Mouse (Mus musculus) adrenal gland, postnatal 4 days (tissue): ENCODE results near the gene Mphosph10. TPM values are rescaled to one million over a fixed set of nuclear protein-coding genes. Genes with fewer than 3 reads are reported as not detected.
A peak's percentile ranks its signal among the peaks of the same experiment; 100 is the strongest.

Source experiments
- DNase-seq, 2 experiments: peaks; one replicate each; pipeline ENCODE4 v3.0.0; 2021 to 2022; ENCODE audit warnings: low spot score in 2 of 2, mixed read lengths in 2 of 2
- total RNA-seq, 2 experiments: library from RNA; stranded (reverse); gene quantifications; 2 replicates each; pipeline ENCODE4 v1.2.3; 2021

The Mphosph10 gene
- total RNA-seq, 2 experiments from 2014 or later: 27.5 to 31.1 TPM

DNA sequence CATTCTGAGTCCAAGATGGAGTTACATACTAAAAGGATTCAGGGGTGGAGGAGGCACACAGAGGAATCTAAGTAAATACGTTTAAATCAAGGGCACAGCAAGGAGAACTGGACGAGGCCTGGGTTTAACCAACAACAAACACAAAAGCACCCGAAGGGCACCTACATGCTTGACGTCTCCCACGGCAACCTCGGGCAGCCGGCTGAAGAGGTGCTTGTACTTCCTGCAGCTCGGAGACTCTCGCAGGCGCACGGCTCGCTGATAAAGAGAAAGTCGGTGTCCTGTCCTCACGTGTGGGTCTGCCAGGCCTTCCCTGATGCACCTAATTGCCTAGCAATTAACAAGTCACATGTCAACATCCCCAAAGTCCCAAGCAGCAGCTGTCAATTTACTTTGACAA is 37.9 kb downstream of the Mphosph10 start:
- DNase-seq: no peak

GRCm38 (mm10) chr7:64351087-64351486 is 41.0 kb downstream of the Mphosph10 start:
- no peak for DNase-seq

- DNase-seq: no peak
These were observed 42.8 kb downstream of the Mphosph10 start for GRCm38 (mm10) chr7:64349147-64349861.

- DNase-seq: no peak
These were observed 44.3 kb downstream of the Mphosph10 start for GRCm38 (mm10) chr7:64347813-64348212.

DNA sequence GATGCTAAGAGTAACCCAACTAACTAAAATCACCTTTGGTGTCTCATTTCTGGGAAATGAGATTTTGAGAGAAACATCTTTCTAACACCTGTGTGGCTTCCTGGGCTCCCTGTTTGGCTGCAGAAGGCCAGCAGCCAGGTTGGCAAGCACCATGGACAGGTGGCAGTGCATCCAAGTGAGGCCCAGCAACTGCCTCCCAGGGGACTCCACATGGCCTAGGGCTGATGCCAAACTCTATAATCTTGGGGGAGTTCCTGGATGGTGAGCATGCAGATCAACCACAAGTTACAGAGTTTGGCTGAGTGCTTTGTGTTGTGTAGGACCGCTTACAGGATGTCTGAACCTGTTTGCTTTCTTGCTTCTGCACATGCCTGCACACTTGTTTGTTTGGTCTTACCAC is 59.4 kb downstream of the Mphosph10 start:
- no peak for DNase-seq

DNA sequence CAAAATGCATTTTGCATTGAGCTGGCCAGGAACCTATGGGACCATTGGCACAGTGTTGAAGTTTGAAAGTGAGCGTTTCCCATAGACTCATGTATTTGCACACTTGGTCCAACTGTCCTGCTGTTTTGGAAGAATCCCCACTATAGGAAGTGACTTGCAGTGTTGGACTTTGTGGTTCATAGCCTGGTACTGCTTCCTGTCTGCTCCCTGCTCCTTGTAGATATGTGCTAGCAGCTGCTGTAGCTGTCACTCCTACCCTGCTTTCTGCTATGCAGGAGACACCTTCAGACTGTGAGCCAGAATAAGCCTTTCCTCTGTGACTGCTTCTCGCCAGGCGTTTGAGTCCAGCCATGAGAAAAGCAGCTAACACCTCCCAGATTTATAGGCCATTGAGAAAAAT is 60.8 kb downstream of the Mphosph10 start:
- DNase-seq: no peak

DNA sequence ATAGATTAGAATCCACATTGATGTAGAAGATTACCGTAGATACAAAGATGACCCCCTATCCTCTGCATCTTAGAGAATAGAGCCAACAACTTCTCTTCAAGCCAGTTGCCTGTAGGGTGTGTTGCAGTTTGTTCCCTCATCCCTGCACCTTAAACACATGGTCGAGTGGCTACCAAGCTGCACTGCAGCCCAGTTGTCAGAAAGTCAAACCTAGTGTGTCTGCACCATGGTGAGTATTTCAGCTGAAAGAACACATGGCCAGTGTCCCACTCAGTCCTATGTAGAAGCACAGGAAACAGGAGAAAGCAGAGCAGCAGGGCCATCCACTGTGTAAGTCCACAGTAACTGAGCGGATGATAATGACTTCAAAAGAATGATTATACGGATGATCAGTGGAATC is 64.6 kb downstream of the Mphosph10 start:
- no peak for DNase-seq

- DNase-seq: peak; percentile 64 to 68
These were observed 65.2 kb downstream of the Mphosph10 start for GRCm38 (mm10) chr7:64326892-64327291.

Other genes starting within 250 kb of the Mphosph10 start
- not detected for gene Trpm1, start 238.4 kb downstream of the Mphosph10 start, total RNA-seq
- gene Mtmr10, start 104.6 kb downstream of the Mphosph10 start, total RNA-seq: 10 to 100 TPM; 22.3 to 22.5 TPM
- 10 to 100 TPM; 15.4 to 16.1 TPM for gene Fan1, start 18.2 kb downstream of the Mphosph10 start, total RNA-seq
- gene Mcee, start 339 bp upstream of the Mphosph10 start, total RNA-seq: 10 to 100 TPM; 59.1 to 64.7 TPM
- 1 to 10 TPM; 7.7 to 8.0 TPM for gene Apba2, start 109.4 kb upstream of the Mphosph10 start, total RNA-seq